Mouse (Mus musculus) liver, embryonic 14.5 days (tissue): ENCODE measurements around the gene Prkaca. TPM values are rescaled to one million over a fixed set of nuclear protein-coding genes. Genes with fewer than 3 reads are reported as not detected.

Experiments
- ATAC-seq: fragments of 200-750 bp; cut with Nextera tagmentation; 2 replicates; pipeline ENCODE4 v1.8.0; 2017; ENCODE audit warnings: moderate number of reproducible peaks, mild to moderate bottlenecking, moderate library complexity; ENCODE audit not compliant: insufficient read depth
- DNase-seq, 3 experiments: peaks; one replicate each; pipeline ENCODE4 v3.0.0-alpha.2; 2012 to 2013; ENCODE audit warnings: low read depth in 3 of 3, low spot score in 3 of 3
- H3K27ac ChIP-seq: fragments of 300-500 bp; sonication (generic); 2 replicates; pipeline ENCODE4 v1.5.1; 2014; ENCODE audit warnings: moderate library complexity, mild to moderate bottlenecking, control low read depth, inconsistent platforms
- H3K27me3 ChIP-seq: fragments of 300-500 bp; sonication (generic); 2 replicates; pipeline ENCODE4 v1.6.1; 2014; ENCODE audit warnings: mild to moderate bottlenecking, low read length, moderate library complexity; ENCODE audit not compliant: control insufficient read depth, insufficient read depth
- H3K36me3 ChIP-seq: fragments of 300-500 bp; sonication (generic); replicated peaks from 2 replicates; pipeline ENCODE4 v1.6.1; 2014; ENCODE audit warnings: low read depth; ENCODE audit not compliant: control insufficient read depth, insufficient read depth
- H3K4me1 ChIP-seq, 2 experiments: fragments of 200-500 bp in 1 of 2; fragments of 300-500 bp in 1 of 2; sonication (generic) in 1 of 2; replicated peaks; 2 replicates each; pipeline ENCODE4 v1.6.1; 2012 to 2014; ENCODE audit warnings: antibody characterized with exemption in 1 of 2, inconsistent platforms in 1 of 2, low read length in 1 of 2; ENCODE audit not compliant: control insufficient read depth in 2 of 2, insufficient read depth in 2 of 2
- H3K4me2 ChIP-seq: fragments of 300-500 bp; sonication (generic); 2 replicates; pipeline ENCODE4 v1.6.1; 2014; ENCODE audit warnings: low read depth, mild to moderate bottlenecking, control low read depth, moderate library complexity
- H3K4me3 ChIP-seq, 2 experiments: fragments of 200-500 bp in 1 of 2; fragments of 300-500 bp in 1 of 2; sonication (generic) in 1 of 2; 2 replicates each; pipeline ENCODE4 v1.5.1; 2012 to 2014; ENCODE audit warnings: low read depth in 2 of 2, low read length in 2 of 2, mild to moderate bottlenecking in 2 of 2, control low read depth in 1 of 2, inconsistent platforms in 1 of 2, moderate library complexity in 1 of 2; ENCODE audit not compliant: insufficient read depth in 1 of 2
- H3K9ac ChIP-seq: fragments of 300-500 bp; sonication (generic); replicated peaks from 2 replicates; pipeline ENCODE4 v1.6.1; 2014; ENCODE audit warnings: mild to moderate bottlenecking, control low read depth, moderate library complexity
- H3K9me3 ChIP-seq: fragments of 300-500 bp; sonication (generic); 2 replicates; pipeline ENCODE4 v1.6.1; 2016; ENCODE audit warnings: low read length, mixed read lengths; ENCODE audit not compliant: control insufficient read depth
- CTCF ChIP-seq: IDR thresholded peaks from 2 replicates; pipeline ENCODE4 v1.5.1; 2016; ENCODE audit warnings: antibody characterized with exemption, low read depth, control low read depth
- EP300 ChIP-seq: IDR thresholded peaks from 2 replicates; pipeline ENCODE4 v1.6.1; 2016; ENCODE audit warnings: antibody characterized with exemption, low read depth
- WGBS: fragments of 180-500 bp; shearing (Covaris S2); extraction: QIAGEN DNeasy Blood & Tissue Kit; methylation state at CpG from one replicate; pipeline ENCODE4 v1.1.7; 2014; ENCODE audit not compliant: insufficient replicate concordance; 5-methylcytosine and 5-hydroxymethylcytosine counted together
- polyA plus RNA-seq, 2 experiments: library from polyadenylated mRNA; depleted of rRNA in 1 of 2; stranded (reverse) in 1 of 2; unstranded in 1 of 2; fragments of >200 nt; fragmentation: Nextera tagmentation in 1 of 2; extraction: Ambion mirVana in 1 of 2; gene quantifications; 2 replicates each; pipeline versions ENCODE4 v1.2.1 to v1.2.3; 2012 to 2014

Prkaca gene
- polyA plus RNA-seq (2012; rRNA removed) (19.9 and 24.8 TPM in 2 replicates), polyA plus RNA-seq (2014; fragmentation: Nextera tagmentation; extraction: Ambion mirVana) (30.6 and 34.0 TPM in 2 replicates)

DNA sequence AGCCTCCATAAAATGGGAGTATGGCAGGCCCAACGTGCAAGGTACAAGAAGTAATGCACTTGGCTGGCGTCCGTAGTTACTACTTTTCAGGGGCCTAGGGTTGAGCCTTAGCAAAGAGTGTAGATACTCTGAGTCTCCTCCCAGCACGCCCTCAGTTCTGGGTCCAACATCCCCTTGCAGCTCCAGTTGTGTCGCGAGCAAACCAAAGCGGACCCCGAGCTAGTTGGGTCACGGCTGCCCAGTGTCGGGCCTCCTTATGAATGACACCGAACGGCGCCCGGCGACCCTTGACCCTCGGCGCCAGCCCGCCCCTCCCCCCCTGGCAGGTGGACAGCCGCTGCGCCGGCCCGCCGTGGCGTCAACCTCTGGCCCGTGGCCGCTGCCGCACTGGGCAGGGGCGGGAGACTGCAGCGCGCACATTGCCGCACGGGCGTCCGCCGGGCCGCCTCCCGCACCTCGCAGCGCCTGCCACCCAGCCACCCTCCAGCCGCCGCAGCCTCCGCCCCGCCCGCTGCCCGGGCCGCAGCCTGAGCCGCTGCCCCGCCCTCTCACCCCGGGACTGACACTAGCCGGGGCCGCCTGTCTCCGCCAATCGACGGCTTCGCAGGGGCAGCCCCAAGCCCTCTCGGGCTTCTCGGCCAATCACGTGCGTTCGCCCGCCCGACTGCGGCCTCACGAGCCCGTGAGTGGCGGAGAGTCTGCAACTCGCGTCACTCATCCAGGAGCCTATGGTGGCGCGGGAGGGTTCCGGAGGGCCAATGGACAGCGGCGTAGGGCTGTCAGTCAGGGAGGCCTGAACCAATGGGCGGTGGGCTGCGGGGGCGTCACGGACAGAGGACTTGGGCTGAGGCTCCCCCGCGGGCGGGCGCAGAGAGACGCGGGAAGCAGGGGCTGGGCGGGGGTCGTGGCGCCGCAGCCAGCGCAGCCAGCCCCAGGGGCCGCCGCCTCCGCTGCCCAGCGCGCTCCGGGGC lies at the start of gene Prkaca:
TSS of gene Prkaca (plus strand) at position 844 of the 971 bp plus-strand sequence.
- DNase-seq = peak; percentile 97 to 98 (median 98)
- H3K9ac ChIP-seq = peak within 1 kb of the TSS; percentile 75
- no peaks in the 10 kb centered on the region for H3K9me3 ChIP-seq
- peak within 1 kb of the TSS; percentile 24 for H3K27ac ChIP-seq
- TF ChIP-seq CTCF (no peak), EP300 (no peak)
- ATAC-seq = peak; percentile 99
- H3K4me1 ChIP-seq = peaks cover 0 to 17% of the 10 kb centered on the region in 2 experiments; a peak in 3 of 4 replicates
- under 1% methylated on average over 89 of the region's 94 CpGs for WGBS
- H3K36me3 ChIP-seq = peaks cover 34% of the 10 kb centered on the region
- no peaks in the 10 kb centered on the region for H3K27me3 ChIP-seq
- peak within 1 kb of the TSS; percentile 99 for H3K4me2 ChIP-seq
- peak within 1 kb of the TSS; percentile 73 to 84 for H3K4me3 ChIP-seq

DNA sequence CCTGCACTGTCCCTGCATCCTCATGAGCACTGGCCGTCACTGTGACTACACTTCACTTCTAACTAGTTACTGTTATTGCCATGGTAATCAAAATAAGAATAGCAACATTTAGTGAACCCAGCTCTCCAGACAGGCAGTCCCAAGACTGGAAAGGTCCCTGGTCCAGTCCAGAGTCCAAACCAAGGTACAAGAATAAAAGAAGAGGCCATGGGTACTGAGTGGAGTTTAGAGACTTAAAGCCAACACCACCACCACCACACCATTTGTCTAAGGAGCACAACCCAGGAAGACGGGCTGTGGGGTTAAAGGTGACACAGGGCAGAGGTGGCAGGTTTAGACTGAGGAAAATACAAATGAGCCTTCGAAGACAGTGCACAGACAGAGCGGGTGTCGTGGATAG lies 48.2 kb upstream of the Prkaca start:
- Histone ChIP-seq H3K27me3 (no peaks in the 10 kb centered on the region), H3K4me1 (peaks cover 0 to 1% of the 10 kb centered on the region in 2 experiments; a peak in 1 of 4 replicates), H3K9ac (no peak overlapping the region), H3K4me3 (no peak overlapping the region), H3K27ac (no peak overlapping the region), H3K4me2 (no peak overlapping the region), H3K9me3 (no peaks in the 10 kb centered on the region), H3K36me3 (no peaks in the 10 kb centered on the region)
- ATAC-seq (no peak), DNase-seq (no peak)
- WGBS = 78% methylated on average over 5 of the region's 5 CpGs
- no peak for TF ChIP-seq CTCF
- TF ChIP-seq EP300 = no peak

DNA sequence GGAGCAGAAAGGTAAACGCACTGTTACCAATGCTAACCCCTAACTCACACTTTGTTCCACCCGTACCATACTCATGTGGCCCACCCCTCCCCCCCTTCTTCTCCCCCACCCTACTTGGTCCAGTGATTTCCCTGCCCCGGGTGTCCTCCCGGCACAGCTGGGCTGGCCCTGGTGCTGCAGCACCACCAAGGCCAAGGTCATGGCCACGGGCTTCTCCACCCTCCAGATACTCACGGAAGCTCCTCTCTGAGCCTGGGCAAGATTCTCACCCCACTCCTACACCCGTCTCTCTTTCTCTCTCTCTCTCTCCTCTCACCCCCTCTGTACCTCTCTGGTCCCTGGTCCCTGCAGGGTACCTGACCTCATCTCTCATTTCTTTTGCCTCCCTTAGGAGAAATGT lies 46.5 kb upstream of the Prkaca start:
- no peak for DNase-seq
- no peaks in the 10 kb centered on the region for H3K9me3 ChIP-seq
- TF ChIP-seq EP300 = no peak
- no peak for TF ChIP-seq CTCF
- H3K9ac ChIP-seq = no peak overlapping the region
- no peaks in the 10 kb centered on the region for H3K27me3 ChIP-seq
- no peak overlapping the region for H3K4me2 ChIP-seq
- no peaks in the 10 kb centered on the region for H3K4me1 ChIP-seq
- WGBS = 57% methylated on average over 7 of the region's 7 CpGs
- H3K4me3 ChIP-seq = no peak overlapping the region
- no peaks in the 10 kb centered on the region for H3K36me3 ChIP-seq
- no peak overlapping the region for H3K27ac ChIP-seq
- ATAC-seq = no peak

DNA sequence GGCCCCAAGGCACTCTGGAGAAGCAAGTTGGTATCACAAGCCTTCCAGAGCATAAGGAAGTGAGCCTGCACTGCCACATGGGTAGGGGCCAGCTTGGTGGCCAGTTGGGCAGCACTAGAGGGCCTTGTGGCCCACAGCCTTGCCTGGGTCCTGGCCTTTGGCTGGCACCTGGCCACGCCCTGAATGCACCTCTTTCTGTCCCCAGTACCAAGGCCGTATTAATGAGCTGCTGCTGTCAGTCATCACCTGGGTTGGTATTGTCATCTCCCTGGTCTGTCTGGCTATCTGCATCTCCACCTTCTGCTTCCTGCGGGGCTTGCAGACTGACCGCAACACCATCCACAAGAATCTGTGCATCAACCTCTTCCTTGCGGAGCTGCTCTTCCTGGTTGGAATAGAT lies 38.6 kb upstream of the Prkaca start:
- H3K4me2 ChIP-seq = no peak overlapping the region
- H3K36me3 ChIP-seq = no peaks in the 10 kb centered on the region
- no peaks in the 10 kb centered on the region for H3K9me3 ChIP-seq
- no peaks in the 10 kb centered on the region for H3K27me3 ChIP-seq
- H3K4me3 ChIP-seq = no peak overlapping the region
- H3K9ac ChIP-seq = no peak overlapping the region
- no peaks in the 10 kb centered on the region for H3K4me1 ChIP-seq
- no peak for TF ChIP-seq CTCF
- no peak for TF ChIP-seq EP300
- H3K27ac ChIP-seq = no peak overlapping the region
- DNase-seq (no peak), ATAC-seq (no peak)
- WGBS = 69% methylated on average over 5 of the region's 5 CpGs

DNA sequence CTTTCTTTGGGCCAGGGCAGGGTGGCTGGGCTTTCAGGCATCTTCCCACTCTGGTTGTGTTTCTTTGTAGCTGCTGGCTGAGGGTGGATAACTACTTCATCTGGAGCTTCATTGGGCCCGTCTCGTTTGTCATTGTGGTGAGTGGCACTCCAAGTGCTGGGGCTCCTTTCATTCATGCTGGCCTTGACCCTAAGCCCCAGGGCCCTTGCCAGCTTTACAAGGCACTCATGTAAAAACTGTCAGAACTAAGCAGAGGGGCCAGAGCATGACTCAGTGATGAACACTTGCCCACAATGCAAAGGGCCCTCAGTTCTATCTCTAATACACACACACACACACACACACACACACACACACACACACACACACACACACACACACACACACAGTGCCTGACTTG lies 37.8 kb upstream of the Prkaca start:
- Histone ChIP-seq H3K4me3 (no peak overlapping the region), H3K4me1 (no peaks in the 10 kb centered on the region), H3K9ac (no peak overlapping the region), H3K4me2 (no peak overlapping the region), H3K27me3 (no peaks in the 10 kb centered on the region), H3K9me3 (no peaks in the 10 kb centered on the region), H3K27ac (no peak overlapping the region), H3K36me3 (no peaks in the 10 kb centered on the region)
- ATAC-seq = no peak
- WGBS = 56% methylated on average over 2 of the region's 2 CpGs
- DNase-seq = no peak
- TF ChIP-seq CTCF = no peak
- TF ChIP-seq EP300 = no peak
